Mouse (Mus musculus) testis, adult 2 months (tissue): ENCODE data around the gene Lsm11.

Experiments
- CTCF ChIP-seq: fragments of 200-500 bp; IDR thresholded peaks from 2 replicates; pipeline ENCODE4 v1.5.1; 2012; ENCODE audit warnings: low read depth, mild to moderate bottlenecking, inconsistent platforms, low read length, moderate library complexity; ENCODE audit not compliant: control insufficient read depth, insufficient read depth, insufficient replicate concordance
- POLR2A ChIP-seq: fragments of 200-500 bp; IDR thresholded peaks from 2 replicates; pipeline ENCODE4 v1.6.1; 2012; ENCODE audit warnings: low read depth, mild to moderate bottlenecking, inconsistent platforms, low read length, moderate library complexity; ENCODE audit not compliant: control insufficient read depth

- no peak for TF ChIP-seq CTCF
- no peak for TF ChIP-seq POLR2A
Measured at GRCm38 (mm10) chr11:45973635-45974034, 28.9 kb upstream of the Lsm11 start.
